Mouse (Mus musculus) thymus, adult 2 months (tissue): ENCODE data around the gene Becn1. TPM values are rescaled to one million over a fixed set of nuclear protein-coding genes. Genes with fewer than 3 reads are reported as not detected.

Experiments used
- DNase-seq: peaks from one replicate; pipeline ENCODE4 v3.0.0; 2021
- H3K27ac ChIP-seq: fragments of 200-500 bp; 2 replicates; pipeline ENCODE4 v1.5.1; 2012; ENCODE audit warnings: low read length, control low read depth; ENCODE audit not compliant: control insufficient read depth, insufficient read depth
- H3K27me3 ChIP-seq: fragments of 200-500 bp; 2 replicates; pipeline ENCODE4 v1.6.1; 2012; ENCODE audit warnings: mild to moderate bottlenecking, low read length, moderate library complexity, mixed read lengths; ENCODE audit not compliant: control insufficient read depth, insufficient read depth
- H3K36me3 ChIP-seq: fragments of 200-500 bp; 2 replicates; pipeline ENCODE4 v1.6.1; 2012; ENCODE audit warnings: mild to moderate bottlenecking, low read length, moderate library complexity; ENCODE audit not compliant: control insufficient read depth, insufficient read depth
- H3K4me1 ChIP-seq: fragments of 200-500 bp; replicated peaks from 2 replicates; pipeline ENCODE4 v1.6.1; 2012; ENCODE audit warnings: low read length; ENCODE audit not compliant: control insufficient read depth, insufficient read depth
- H3K4me3 ChIP-seq: fragments of 200-500 bp; 2 replicates; pipeline ENCODE4 v1.5.1; 2012; ENCODE audit warnings: mild to moderate bottlenecking, low read length, control low read depth, moderate library complexity; ENCODE audit not compliant: control insufficient read depth, insufficient read depth
- CTCF ChIP-seq: fragments of 200-500 bp; IDR thresholded peaks from 2 replicates; pipeline ENCODE4 v1.5.1; 2012; ENCODE audit warnings: mild to moderate bottlenecking, control low read depth, low read length, moderate library complexity, borderline replicate concordance; ENCODE audit not compliant: control insufficient read depth, poor library complexity, insufficient read depth; ENCODE audit errors: extremely low read depth
- POLR2A ChIP-seq: fragments of 200-500 bp; IDR thresholded peaks from 2 replicates; pipeline ENCODE4 v1.6.1; 2012; ENCODE audit warnings: mild to moderate bottlenecking, low read length, control low read depth, moderate library complexity; ENCODE audit not compliant: control insufficient read depth, poor library complexity, insufficient read depth; ENCODE audit errors: extremely low read depth
- WGBS: fragments of 180-500 bp; shearing (Covaris S2); methylation state at CpG from one replicate; pipeline ENCODE4 v1.1.7; 2018; 5-methylcytosine and 5-hydroxymethylcytosine counted together
- polyA plus RNA-seq: library from polyadenylated mRNA; depleted of rRNA; stranded (reverse); fragments of >200 nt; gene quantifications from 2 replicates; pipeline ENCODE4 v1.2.3, GENCODE M21; 2012

Gene Becn1
- polyA plus RNA-seq, 1 experiment = 176 TPM

DNA sequence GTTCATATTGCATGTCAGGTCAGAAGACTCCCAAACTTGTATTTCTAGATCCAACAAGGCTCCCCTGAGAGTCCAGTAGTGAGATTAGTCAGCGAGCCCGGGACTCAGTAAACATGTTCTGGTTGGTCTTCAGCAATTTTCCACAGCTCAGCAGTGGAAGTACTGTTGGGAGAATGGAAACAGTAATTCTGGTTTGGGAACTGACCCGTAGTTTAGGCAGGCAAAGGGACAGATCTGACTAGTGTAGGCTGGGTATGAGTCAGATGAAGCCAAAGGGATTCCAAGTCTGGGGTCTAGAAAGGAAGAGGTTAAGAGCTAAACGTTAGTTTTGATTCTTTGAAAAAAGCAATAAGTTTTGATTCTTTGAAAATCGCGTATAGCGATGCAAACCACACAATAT is 49.1 kb downstream of the Becn1 start:
- peaks cover 3% of the 10 kb centered on the region for H3K4me1 ChIP-seq
- no peaks in the 10 kb centered on the region for H3K36me3 ChIP-seq
- H3K27me3 ChIP-seq = no peaks in the 10 kb centered on the region; the same call in 1 of the 2 replicates
- TF ChIP-seq CTCF (no peak), POLR2A (no peak)
- DNase-seq = no peak
- no peak overlapping the region for H3K27ac ChIP-seq
- H3K4me3 ChIP-seq = peak overlapping the region; percentile 86
- 5% methylated on average over 7 of the region's 7 CpGs for WGBS

DNA sequence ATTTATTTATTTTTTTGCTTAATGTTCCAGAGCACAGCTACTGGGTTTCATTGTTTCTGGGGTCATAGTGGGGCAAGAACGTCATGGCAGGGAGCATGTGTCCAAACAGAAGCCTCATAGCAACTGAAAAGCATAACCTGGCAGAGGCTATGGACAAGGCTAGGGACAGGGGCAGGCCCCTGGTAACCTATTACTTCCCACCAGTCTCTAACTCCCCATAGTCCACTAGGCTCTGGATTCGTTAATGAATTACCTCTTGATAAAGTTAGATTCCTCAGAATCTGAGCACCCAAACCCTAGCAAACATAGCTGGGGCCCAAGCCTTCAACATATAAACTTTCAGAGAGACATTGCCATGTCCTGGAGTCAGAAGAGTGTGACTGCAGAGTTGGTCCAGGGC is 51.1 kb downstream of the Becn1 start:
- no peak overlapping the region for H3K27ac ChIP-seq
- WGBS = 91% methylated on average over 2 of the region's 2 CpGs
- H3K4me1 ChIP-seq = peaks cover 9% of the 10 kb centered on the region
- no peak for DNase-seq
- peaks cover 7% of the 10 kb centered on the region for H3K27me3 ChIP-seq
- TF ChIP-seq CTCF (no peak), POLR2A (no peak)
- no peak overlapping the region for H3K4me3 ChIP-seq
- no peaks in the 10 kb centered on the region for H3K36me3 ChIP-seq

GRCm38 (mm10) chr11:101248258-101248994 is 53.7 kb downstream of the Becn1 start:
- no peak overlapping the region for H3K4me3 ChIP-seq
- peak; percentile 57 for DNase-seq

GRCm38 (mm10) chr11:101247521-101248030 is 54.5 kb downstream of the Becn1 start:
- WGBS = 93% methylated on average over 6 of the region's 6 CpGs
- H3K27me3 ChIP-seq = peaks cover 16% of the 10 kb centered on the region
- no peak overlapping the region for H3K4me3 ChIP-seq
- H3K36me3 ChIP-seq = no peaks in the 10 kb centered on the region
- no peak for DNase-seq
- peaks cover 6% of the 10 kb centered on the region for H3K4me1 ChIP-seq
- TF ChIP-seq CTCF (no peak), POLR2A (no peak)
- no peak overlapping the region for H3K27ac ChIP-seq

More at GRCm38 (mm10) chr11:101248258-101248994, 53.7 kb downstream of the Becn1 start:
- 47% methylated on average over 14 of the region's 14 CpGs for WGBS
- TF ChIP-seq POLR2A = no peak
- no peak for TF ChIP-seq CTCF
- no peaks in the 10 kb centered on the region for H3K36me3 ChIP-seq
- H3K4me1 ChIP-seq = peaks cover 6% of the 10 kb centered on the region
- H3K27ac ChIP-seq = no peak overlapping the region
- H3K27me3 ChIP-seq = peaks cover 16% of the 10 kb centered on the region

DNA sequence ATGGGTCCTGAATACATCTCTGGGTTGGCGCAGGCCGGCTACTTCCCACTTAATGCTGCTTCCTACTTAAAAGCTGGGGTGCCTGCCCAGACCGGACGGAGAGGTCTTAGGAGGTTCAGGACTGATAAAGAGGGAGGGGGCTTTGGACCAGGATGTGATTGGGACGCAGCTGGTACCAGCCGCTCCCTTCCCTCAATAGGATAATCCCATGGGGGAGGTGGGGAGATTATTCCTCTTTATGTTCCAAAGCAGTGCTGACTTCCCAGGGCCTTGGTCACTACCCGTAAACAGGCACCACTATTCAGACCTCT is 55.4 kb downstream of the Becn1 start:
- H3K4me3 ChIP-seq = peak overlapping the region; percentile 30
- H3K27ac ChIP-seq = no peak overlapping the region
- H3K4me1 ChIP-seq = peaks cover 6% of the 10 kb centered on the region
- no peaks in the 10 kb centered on the region for H3K36me3 ChIP-seq
- H3K27me3 ChIP-seq = peaks cover 16% of the 10 kb centered on the region
- no peak for DNase-seq
- no peak for TF ChIP-seq CTCF
- no peak for TF ChIP-seq POLR2A
- WGBS = 32% methylated on average over 7 of the region's 7 CpGs

- DNase-seq = peak; percentile 52
- Histone ChIP-seq H3K36me3 (no peaks in the 10 kb centered on the region), H3K27ac (no peak within 1 kb of the TSS), H3K4me1 (peaks cover 6% of the 10 kb centered on the region), H3K4me3 (peak within 1 kb of the TSS; percentile 30), H3K27me3 (peaks cover 16% of the 10 kb centered on the region)
- TF ChIP-seq CTCF (0 out of 2 replicates have a peak, but pooled peaks have one; percentile 11), POLR2A (no peak)
- 7% methylated on average over 63 of the region's 63 CpGs for WGBS
Measured at GRCm38 (mm10) chr11:101245855-101246701, 56.0 kb downstream of the Becn1 start, which contains the start of gene Ramp2. Ramp2 (plus strand) TSS chr11:101246028.
